Mouse (Mus musculus): ENCODE results near the gene Samm50. TPM values are rescaled to one million over a fixed set of nuclear protein-coding genes. Genes with fewer than 3 reads are reported as not detected.

Samm50 gene
- polyA plus RNA-seq, 1 experiment from 2014 or later: 59.9 TPM

DNA sequence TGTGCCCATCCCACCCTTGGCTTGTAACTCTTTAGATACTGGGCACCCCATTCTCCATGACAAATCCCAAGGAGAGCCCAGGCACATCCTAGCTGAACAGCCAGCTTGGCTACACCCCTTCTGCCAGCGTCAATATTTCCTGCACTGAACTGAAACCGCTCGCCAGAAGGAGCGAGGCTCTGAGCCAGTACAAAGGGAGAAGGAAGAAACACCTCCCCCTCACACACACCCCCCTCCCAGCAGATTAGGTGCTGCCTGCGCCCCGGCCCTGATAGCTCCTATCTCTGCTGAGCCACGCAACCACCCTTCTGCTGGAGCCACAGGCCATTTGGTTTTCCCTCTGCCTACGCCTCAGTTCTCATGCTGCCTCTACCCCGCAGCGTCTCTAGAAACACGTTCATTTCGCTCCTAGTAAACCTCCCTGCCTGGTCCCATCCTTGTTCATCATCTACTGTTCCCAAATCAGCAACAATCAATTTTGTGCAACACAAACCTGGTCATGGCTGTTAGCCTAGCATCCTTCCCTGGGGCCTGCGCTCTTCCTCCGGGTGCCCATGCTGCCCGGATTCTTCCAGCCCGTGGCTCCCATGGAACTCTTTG, 39.2 kb downstream of the Samm50 start:
- no peaks in the 10 kb centered on the region for H3K27me3 ChIP-seq (replicated peaks; ENCODE audit: insufficient read depth, low read length)
- ATAC-seq (peak; percentile 9; the same call in 1 of the 2 replicates), DNase-seq (ENCODE audit: low spot score) (peak; percentile 63)
- 0 out of 2 replicates have a peak, but pooled peaks cover 5% of the 10 kb centered on the region for H3K4me1 ChIP-seq (ENCODE audit: insufficient read depth, low read depth, low read length)
- no peaks in the 10 kb centered on the region for H3K9me3 ChIP-seq (ENCODE audit: low read length)
- peak overlapping the region; percentile 61 for H3K4me3 ChIP-seq (ENCODE audit: low read depth, low read length)
- H3K36me3 ChIP-seq (ENCODE audit: insufficient read depth, low read length): no peaks in the 10 kb centered on the region
- peak overlapping the region; percentile 45; the same call in 1 of the 2 replicates for H3K9ac ChIP-seq (replicated peaks; ENCODE audit: low read depth)
- WGBS: 5% methylated on average over 16 of the region's 16 CpGs
- TF ChIP-seq EP300 (IDR thresholded peaks at IDR 0.05) (no peak), CTCF (IDR thresholded peaks at IDR 0.05) (no peak)
- peak overlapping the region; percentile 79 for H3K27ac ChIP-seq (ENCODE audit: low read length)
- peak overlapping the region; percentile 87 for H3K4me2 ChIP-seq (replicated peaks; ENCODE audit: low read depth, low read length)

GRCm38 (mm10) chr15:84231721-84232561, 39.9 kb downstream of the Samm50 start, which contains the start of gene Parvb:
Gene Parvb, plus strand, starts transcription at chr15:84232043.
- TF ChIP-seq CTCF (IDR thresholded peaks at IDR 0.05): peak; percentile 17; the same call in 1 of the 2 replicates
- no peak for TF ChIP-seq EP300 (IDR thresholded peaks at IDR 0.05)
- Histone ChIP-seq H3K9me3 (ENCODE audit: low read length) (no peaks in the 10 kb centered on the region), H3K27ac (ENCODE audit: low read length) (peak within 1 kb of the TSS; percentile 79), H3K36me3 (ENCODE audit: insufficient read depth, low read length) (no peaks in the 10 kb centered on the region), H3K27me3 (replicated peaks; ENCODE audit: insufficient read depth, low read length) (no peaks in the 10 kb centered on the region), H3K9ac (replicated peaks; ENCODE audit: low read depth) (peak within 1 kb of the TSS; percentile 45; the same call in 1 of the 2 replicates), H3K4me3 (ENCODE audit: low read depth, low read length) (peak within 1 kb of the TSS; percentile 61), H3K4me1 (ENCODE audit: insufficient read depth, low read depth, low read length) (0 out of 2 replicates have a peak, but pooled peaks cover 5% of the 10 kb centered on the region), H3K4me2 (replicated peaks; ENCODE audit: low read depth, low read length) (peak within 1 kb of the TSS; percentile 87)
- WGBS: under 1% methylated on average over 53 of the region's 53 CpGs
- DNase-seq (ENCODE audit: low spot score): peak; percentile 52
- ATAC-seq: peak; percentile 58

DNA sequence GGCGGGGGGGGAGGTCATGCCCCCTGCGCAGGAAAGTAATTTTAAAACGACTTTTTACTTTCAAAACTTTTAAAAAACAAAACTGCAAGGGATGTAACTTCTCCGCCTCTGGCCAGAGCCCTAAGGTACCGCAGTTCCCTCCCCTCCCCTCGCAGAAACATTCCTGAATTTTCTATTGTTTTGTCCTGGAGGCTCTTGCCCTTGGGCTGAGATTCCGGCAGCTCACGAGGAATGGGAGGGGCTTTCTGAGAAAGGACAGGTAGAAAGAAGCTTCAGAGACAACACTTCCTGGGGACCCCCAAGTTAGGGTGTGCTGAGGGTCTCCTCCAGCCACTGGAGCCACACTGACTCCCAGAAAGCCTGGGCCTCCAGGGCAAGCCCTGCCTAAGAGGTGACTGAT, 40.6 kb downstream of the Samm50 start:
- Histone ChIP-seq H3K4me1 (ENCODE audit: insufficient read depth, low read depth, low read length) (0 out of 2 replicates have a peak, but pooled peaks cover 5% of the 10 kb centered on the region), H3K27me3 (replicated peaks; ENCODE audit: insufficient read depth, low read length) (no peaks in the 10 kb centered on the region), H3K9ac (replicated peaks; ENCODE audit: low read depth) (no peak overlapping the region; the same call in 1 of the 2 replicates), H3K4me3 (ENCODE audit: low read depth, low read length) (peak overlapping the region; percentile 61), H3K27ac (ENCODE audit: low read length) (peak overlapping the region; percentile 79), H3K4me2 (replicated peaks; ENCODE audit: low read depth, low read length) (peak overlapping the region; percentile 87), H3K36me3 (ENCODE audit: insufficient read depth, low read length) (no peaks in the 10 kb centered on the region), H3K9me3 (ENCODE audit: low read length) (no peaks in the 10 kb centered on the region)
- 24% methylated on average over 8 of the region's 8 CpGs for WGBS
- no peak for DNase-seq (ENCODE audit: low spot score)
- TF ChIP-seq CTCF (IDR thresholded peaks at IDR 0.05) (no peak), EP300 (IDR thresholded peaks at IDR 0.05) (no peak)
- no peak for ATAC-seq

- 0 out of 2 replicates have a peak, but pooled peaks cover 5% of the 10 kb centered on the region for H3K4me1 ChIP-seq (ENCODE audit: insufficient read depth, low read depth, low read length)
- no peak for DNase-seq (ENCODE audit: low spot score)
- no peaks in the 10 kb centered on the region for H3K9me3 ChIP-seq (ENCODE audit: low read length)
- no peak overlapping the region for H3K4me2 ChIP-seq (replicated peaks; ENCODE audit: low read depth, low read length)
- TF ChIP-seq CTCF (IDR thresholded peaks at IDR 0.05): peak; percentile 44
- no peak for TF ChIP-seq EP300 (IDR thresholded peaks at IDR 0.05)
- ATAC-seq: no peak
- no peak overlapping the region for H3K9ac ChIP-seq (replicated peaks; ENCODE audit: low read depth)
- H3K36me3 ChIP-seq (ENCODE audit: insufficient read depth, low read length): no peaks in the 10 kb centered on the region
- no peaks in the 10 kb centered on the region for H3K27me3 ChIP-seq (replicated peaks; ENCODE audit: insufficient read depth, low read length)
- peak overlapping the region; percentile 43 for H3K27ac ChIP-seq (ENCODE audit: low read length)
- H3K4me3 ChIP-seq (ENCODE audit: low read depth, low read length): no peak overlapping the region
- WGBS: 70% methylated on average over 7 of the region's 7 CpGs
Measured at GRCm38 (mm10) chr15:84234794-84235581, 42.9 kb downstream of the Samm50 start.

GRCm38 (mm10) chr15:84235646-84236045, 43.6 kb downstream of the Samm50 start:
- Histone ChIP-seq H3K9ac (replicated peaks; ENCODE audit: low read depth) (no peak overlapping the region), H3K27ac (ENCODE audit: low read length) (no peak overlapping the region), H3K36me3 (ENCODE audit: insufficient read depth, low read length) (no peaks in the 10 kb centered on the region), H3K9me3 (ENCODE audit: low read length) (no peaks in the 10 kb centered on the region), H3K27me3 (replicated peaks; ENCODE audit: insufficient read depth, low read length) (no peaks in the 10 kb centered on the region), H3K4me2 (replicated peaks; ENCODE audit: low read depth, low read length) (no peak overlapping the region), H3K4me1 (ENCODE audit: insufficient read depth, low read depth, low read length) (0 out of 2 replicates have a peak, but pooled peaks cover 5% of the 10 kb centered on the region), H3K4me3 (ENCODE audit: low read depth, low read length) (no peak overlapping the region)
- DNase-seq (ENCODE audit: low spot score) (peak; percentile 90), ATAC-seq (peak; percentile 91)
- peak; percentile 96 for TF ChIP-seq EP300 (IDR thresholded peaks at IDR 0.05)
- no peak for TF ChIP-seq CTCF (IDR thresholded peaks at IDR 0.05)
- 62% methylated on average over 7 of the region's 7 CpGs for WGBS
